Comparison of ENCODE assay signal across 9 mouse cellular contexts in genomic region chr1:135675449-135676129, GRCm38 (mm10). TPM values are rescaled to one million over a fixed set of nuclear protein-coding genes. Genes with fewer than 3 reads are reported as not detected.
DNase-seq lines count a peak whose midpoint lies in the region; ATAC-seq and TF ChIP-seq lines count a peak whose summit lies in the region.
"Had no signal": no experiment of that assay in that cellular context is flagged by ENCODE, and none has a peak within 500 bp of the region (broad histone marks: within the 10 kb centered on the region; RNA-seq: fewer than 3 reads in every experiment).

No protein-coding gene starts in this region.

- WGBS in heart, postnatal 0 days: 33% methylated on average over 11 of the region's 11 CpGs
- 21% methylated on average over 11 of the region's 11 CpGs for WGBS in midbrain, embryonic 13.5 days
- WGBS in midbrain, embryonic 11.5 days: 22% methylated on average over 11 of the region's 11 CpGs
- 37% methylated on average over 11 of the region's 11 CpGs for WGBS in liver, adult 2 months

- no peaks in the 10 kb centered on the region for H3K9me3 ChIP-seq in heart, postnatal 0 days (replicated peaks; ENCODE audit: control insufficient read depth, low read length)
- H3K9me3 ChIP-seq in midbrain, embryonic 13.5 days: no peaks in the 10 kb centered on the region
- no peaks in the 10 kb centered on the region for H3K9me3 ChIP-seq in midbrain, embryonic 11.5 days (ENCODE audit: control insufficient read depth, low read length)
- H3K9me3 ChIP-seq: hindbrain, embryonic 15.5 days had no signal

- no peak overlapping the region for H3K9ac ChIP-seq in heart, postnatal 0 days (replicated peaks; ENCODE audit: low read depth, low read length)
- H3K9ac ChIP-seq in midbrain, embryonic 13.5 days (replicated peaks): no peak overlapping the region
- no peak overlapping the region for H3K9ac ChIP-seq in midbrain, embryonic 11.5 days (ENCODE audit: low read length)
- no peak overlapping the region for H3K9ac ChIP-seq in liver, adult 2 months (ENCODE audit: low read depth, low read length)
- H3K9ac ChIP-seq: hindbrain, embryonic 15.5 days had no signal

- no peak for DNase-seq in heart, postnatal 0 days (ENCODE audit: low spot score)
- DNase-seq in heart, adult 8-10 months (ENCODE audit: low spot score): no peak
- no peak for DNase-seq in midbrain, embryonic 11.5 days (ENCODE audit: low spot score, missing footprints)
- DNase-seq in liver, adult 2 months (ENCODE audit: extremely low read depth, low read depth, low spot score): no peak
- no peak for DNase-seq in adrenal gland, postnatal 25 days
- DNase-seq in right cerebral cortex, adult 18-20 months: no peak

- no peak for TF ChIP-seq POLR2A in liver, adult 2 months (IDR thresholded peaks at IDR 0.05; ENCODE audit: extremely low read depth, insufficient read depth, low read length)

- H3K27ac ChIP-seq in heart, postnatal 0 days (ENCODE audit: low read depth): 0 out of 2 replicates have a peak overlapping the region, but pooled peaks have one; percentile 11
- H3K27ac ChIP-seq in midbrain, embryonic 13.5 days: no peak overlapping the region
- no peak overlapping the region for H3K27ac ChIP-seq in midbrain, embryonic 11.5 days (ENCODE audit: low read depth, low read length)
- H3K27ac ChIP-seq in liver, adult 2 months (replicated peaks; ENCODE audit: insufficient read depth, low read depth, low read length): 0 out of 2 replicates have a peak overlapping the region, but pooled peaks have one; percentile 2
- H3K27ac ChIP-seq: hindbrain, embryonic 15.5 days had no signal

- peak; percentile 53; the same call in 1 of the 2 replicates for ATAC-seq in heart, postnatal 0 days (ENCODE audit: insufficient read depth, low read depth)
- ATAC-seq in midbrain, embryonic 13.5 days: peak; percentile 26; the same call in 1 of the 2 replicates
- no peak for ATAC-seq in midbrain, embryonic 11.5 days (ENCODE audit: low FRiP score)
- ATAC-seq: Patski had no signal

- H3K27me3 ChIP-seq in heart, postnatal 0 days (ENCODE audit: control insufficient read depth, insufficient read depth, low read length): no peaks in the 10 kb centered on the region
- no peaks in the 10 kb centered on the region for H3K27me3 ChIP-seq in midbrain, embryonic 13.5 days
- no peaks in the 10 kb centered on the region for H3K27me3 ChIP-seq in midbrain, embryonic 11.5 days (ENCODE audit: control insufficient read depth, insufficient read depth, low read length)
- no peaks in the 10 kb centered on the region for H3K27me3 ChIP-seq in liver, adult 2 months (ENCODE audit: control insufficient read depth, insufficient read depth, low read length)
- H3K27me3 ChIP-seq: hindbrain, embryonic 15.5 days; Patski had no signal

- H3K4me1 ChIP-seq in heart, postnatal 0 days (ENCODE audit: control insufficient read depth, insufficient read depth): peaks cover 30% of the 10 kb centered on the region
- peaks cover 13% of the 10 kb centered on the region; the same call in 1 of the 2 replicates for H3K4me1 ChIP-seq in midbrain, embryonic 13.5 days (replicated peaks)
- peaks cover 2% of the 10 kb centered on the region; the same call in 1 of the 2 replicates for H3K4me1 ChIP-seq in midbrain, embryonic 11.5 days (ENCODE audit: control insufficient read depth, insufficient read depth, low read length)
- no peaks in the 10 kb centered on the region for H3K4me1 ChIP-seq in liver, adult 2 months (ENCODE audit: control insufficient read depth, insufficient read depth, low read length)

- no peak for TF ChIP-seq EP300 in heart, postnatal 0 days (IDR thresholded peaks at IDR 0.05; ENCODE audit: low read depth)

- H3K79me2 ChIP-seq in liver, adult 2 months (ENCODE audit: control insufficient read depth, insufficient read depth, low read length): no peaks in the 10 kb centered on the region

- peak; percentile 28 for TF ChIP-seq CTCF in heart, postnatal 0 days (IDR thresholded peaks at IDR 0.05; ENCODE audit: low read depth)
- no peak for TF ChIP-seq CTCF in liver, adult 2 months (IDR thresholded peaks at IDR 0.05; ENCODE audit: low read depth, low read length)

- no peak overlapping the region for H3K4me3 ChIP-seq in heart, postnatal 0 days (ENCODE audit: low read depth, low read length)
- H3K4me3 ChIP-seq in midbrain, embryonic 13.5 days (replicated peaks): no peak overlapping the region
- no peak overlapping the region for H3K4me3 ChIP-seq in midbrain, embryonic 11.5 days (ENCODE audit: low read depth, low read length)
- H3K4me3 ChIP-seq in liver, adult 2 months (ENCODE audit: insufficient read depth, low read depth, low read length): no peak overlapping the region
- H3K4me3 ChIP-seq: hindbrain, embryonic 15.5 days had no signal

- no peak overlapping the region for H3K4me2 ChIP-seq in heart, postnatal 0 days (ENCODE audit: low read depth, low read length)
- no peak overlapping the region for H3K4me2 ChIP-seq in midbrain, embryonic 13.5 days (replicated peaks)
- no peak overlapping the region for H3K4me2 ChIP-seq in midbrain, embryonic 11.5 days
- H3K4me2 ChIP-seq: hindbrain, embryonic 15.5 days had no signal

- H3K36me3 ChIP-seq in heart, postnatal 0 days (replicated peaks; ENCODE audit: control insufficient read depth, insufficient read depth, low read length): no peaks in the 10 kb centered on the region
- H3K36me3 ChIP-seq in midbrain, embryonic 13.5 days: no peaks in the 10 kb centered on the region
- H3K36me3 ChIP-seq in midbrain, embryonic 11.5 days (ENCODE audit: control insufficient read depth, insufficient read depth, low read length): no peaks in the 10 kb centered on the region
- no peaks in the 10 kb centered on the region for H3K36me3 ChIP-seq in liver, adult 2 months (ENCODE audit: control insufficient read depth, insufficient read depth, low read length)
- H3K36me3 ChIP-seq: hindbrain, embryonic 15.5 days had no signal

RNA-seq across cellular contexts. Expression of gene Csrp1, which starts 44.3 kb away (rescaled TPM):
- 529 and 840 TPM in 2 replicates for total RNA-seq in heart, postnatal 0 days (2014; rRNA removed; ENCODE audit: low replicate concordance)
- 128 and 145 TPM in 2 replicates for polyA plus RNA-seq in heart, postnatal 0 days (2015; fragmentation: Nextera tagmentation; extraction: Ambion mirVana)
- 10 to 100 TPM; 36.0 to 45.8 (median 40.9) TPM for total RNA-seq in heart, adult 8-10 months (2022)
- 13.9 and 16.0 TPM in 2 replicates for polyA plus RNA-seq in midbrain, embryonic 13.5 days (2015; fragmentation: Nextera tagmentation; extraction: Ambion mirVana)
- 33.2 and 34.1 TPM in 2 replicates for polyA plus RNA-seq in midbrain, embryonic 11.5 days (2014; fragmentation: Nextera tagmentation; extraction: Ambion mirVana)
- total RNA-seq in liver, adult 2 months (2014; rRNA removed): 11.9 and 12.2 TPM in 2 replicates
- 12.1 and 13.7 TPM in 2 replicates for polyA plus RNA-seq in liver, adult 2 months (2012; rRNA removed)
- 43.2 and 52.1 TPM in 2 replicates for total RNA-seq in adrenal gland, postnatal 25 days (2021)

Comparison
In these comparisons a context has a peak if more than half of its experiments do, and no peak if none do; other contexts are left out.
1. H3K27ac ChIP-seq: peak in heart, postnatal 0 days (single experiment) and liver, adult 2 months (single experiment); none in midbrain, embryonic 13.5 days (single experiment) and midbrain, embryonic 11.5 days (single experiment).